Mouse (Mus musculus): ENCODE results near the gene Gm20906.
"Not testable (repeated sequence)": the region's sequence is repeated elsewhere in the genome, so short reads cannot be mapped to it uniquely, and the experiment has no call there.

Gene Gm20906

GRCm38 (mm10) chrY:87550666-87551065, at the start of gene Gm20906:
Gm20906 (plus strand) TSS chrY:87550966.
- DNase-seq = not testable (repeated sequence)
